Mouse (Mus musculus): ENCODE results near the gene Sned1.
"Not testable (repeated sequence)": the region's sequence is repeated elsewhere in the genome, so short reads cannot be mapped to it uniquely, and the experiment has no call there.

Sned1 gene

GRCm38 (mm10) chr1:93235576-93236544 lies at the start of gene Sned1:
Sned1 (plus strand) TSS chr1:93235841.
- DNase-seq (ENCODE audit: low spot score in 2 of 2): peak; percentile 65 to 77

GRCm38 (mm10) chr1:93190726-93191305 lies 44.8 kb upstream of the Sned1 start:
- no peak for DNase-seq (ENCODE audit: low spot score in 2 of 2)

GRCm38 (mm10) chr1:93194961-93195360 lies 40.7 kb upstream of the Sned1 start:
- DNase-seq (ENCODE audit: low spot score in 2 of 2): no peak

DNA sequence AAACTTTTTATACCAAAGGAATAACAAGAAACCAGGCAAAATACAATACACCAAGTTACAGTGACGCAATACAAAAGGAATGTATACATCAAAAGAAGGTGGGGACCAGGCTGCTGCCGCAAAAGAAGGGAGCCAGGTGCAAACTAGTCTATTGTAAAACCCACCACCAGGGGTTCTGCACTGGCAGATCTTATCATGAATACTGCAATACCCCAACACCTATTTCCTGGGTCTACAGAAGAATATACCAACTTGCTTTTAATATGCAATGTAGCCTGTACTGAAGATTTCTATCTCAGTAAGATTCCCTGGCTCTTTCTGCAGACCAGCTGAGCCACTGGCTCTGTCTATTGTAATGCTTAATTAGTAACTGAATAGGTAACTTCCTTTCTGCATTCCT lies 38.2 kb upstream of the Sned1 start:
- not testable (repeated sequence) for DNase-seq (ENCODE audit: low spot score in 2 of 2)

- DNase-seq (ENCODE audit: low spot score in 2 of 2): no peak
Measured at GRCm38 (mm10) chr1:93197916-93198315, 37.7 kb upstream of the Sned1 start.

- no peak for DNase-seq (ENCODE audit: low spot score in 2 of 2)
Measured at GRCm38 (mm10) chr1:93206277-93206970, 29.2 kb upstream of the Sned1 start.

DNA sequence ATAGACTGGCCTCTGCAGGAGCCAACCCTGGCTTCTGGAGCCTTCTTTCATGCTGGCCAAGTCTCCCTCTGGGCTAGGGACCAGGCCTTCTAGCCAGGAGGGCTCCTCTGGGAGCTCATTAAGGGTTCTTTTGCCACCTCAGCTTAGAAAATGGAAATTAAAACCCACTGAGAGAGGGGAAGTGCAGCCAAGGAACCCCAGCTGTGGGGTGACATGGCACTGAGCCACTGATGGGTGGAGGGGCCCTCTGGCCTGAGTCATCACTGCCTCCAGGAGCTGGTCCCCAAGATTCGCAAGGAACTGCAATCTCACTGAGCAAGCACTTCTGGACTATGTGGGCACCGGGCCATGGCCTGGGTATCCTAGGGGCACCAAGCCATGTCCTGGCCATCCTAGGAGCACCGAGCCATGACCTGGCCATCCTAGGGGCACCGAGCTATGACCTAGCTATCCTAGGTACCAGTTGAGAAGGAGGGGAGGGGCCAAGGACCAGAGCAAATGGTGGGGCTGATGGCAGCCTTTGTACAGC lies 28.0 kb upstream of the Sned1 start:
- peak in 1 of 2 experiments; percentile 25 for DNase-seq (ENCODE audit: low spot score in 2 of 2)

DNA sequence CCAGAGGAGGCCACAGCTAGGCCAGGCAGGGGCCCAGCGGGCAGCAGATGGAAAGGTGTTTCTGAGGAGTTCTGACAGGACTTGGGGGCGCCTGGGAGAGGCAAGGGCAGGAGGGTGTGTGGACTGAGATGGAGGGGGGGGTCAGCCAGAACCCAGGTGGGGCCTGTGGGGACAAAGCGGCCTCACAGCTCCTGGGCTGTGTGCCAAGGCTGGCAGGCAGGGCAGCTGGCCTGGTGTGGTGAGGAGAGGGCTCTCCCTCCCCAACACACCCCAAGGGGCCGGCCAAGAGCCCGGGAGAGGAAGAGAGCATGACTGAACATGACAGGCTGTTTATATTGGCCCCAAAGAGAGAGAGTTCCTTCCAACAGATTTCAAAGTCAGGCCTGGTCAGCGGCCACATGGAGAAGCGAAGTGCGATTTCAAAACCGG lies 25.4 kb upstream of the Sned1 start:
- peak; percentile 51 to 58 for DNase-seq (ENCODE audit: low spot score in 2 of 2)

DNA sequence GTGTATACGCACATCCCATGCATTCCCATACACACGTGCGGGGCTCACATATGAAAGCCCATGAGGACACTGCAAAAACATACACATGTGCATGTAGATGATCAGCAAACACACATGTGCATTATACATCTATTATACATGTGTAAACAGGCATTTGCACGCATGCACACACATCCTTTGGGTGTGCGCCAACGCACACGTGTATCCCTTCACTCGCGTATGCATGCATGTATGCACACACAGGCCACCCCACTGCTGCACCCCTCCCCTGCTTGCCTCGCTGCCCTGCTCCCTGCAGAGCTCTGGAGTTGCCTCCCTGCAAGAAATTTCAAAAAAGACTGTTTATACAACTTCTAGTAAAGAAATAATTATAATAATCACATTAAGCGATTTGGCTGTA lies 24.6 kb upstream of the Sned1 start:
- DNase-seq (ENCODE audit: low spot score in 2 of 2): no peak

DNA sequence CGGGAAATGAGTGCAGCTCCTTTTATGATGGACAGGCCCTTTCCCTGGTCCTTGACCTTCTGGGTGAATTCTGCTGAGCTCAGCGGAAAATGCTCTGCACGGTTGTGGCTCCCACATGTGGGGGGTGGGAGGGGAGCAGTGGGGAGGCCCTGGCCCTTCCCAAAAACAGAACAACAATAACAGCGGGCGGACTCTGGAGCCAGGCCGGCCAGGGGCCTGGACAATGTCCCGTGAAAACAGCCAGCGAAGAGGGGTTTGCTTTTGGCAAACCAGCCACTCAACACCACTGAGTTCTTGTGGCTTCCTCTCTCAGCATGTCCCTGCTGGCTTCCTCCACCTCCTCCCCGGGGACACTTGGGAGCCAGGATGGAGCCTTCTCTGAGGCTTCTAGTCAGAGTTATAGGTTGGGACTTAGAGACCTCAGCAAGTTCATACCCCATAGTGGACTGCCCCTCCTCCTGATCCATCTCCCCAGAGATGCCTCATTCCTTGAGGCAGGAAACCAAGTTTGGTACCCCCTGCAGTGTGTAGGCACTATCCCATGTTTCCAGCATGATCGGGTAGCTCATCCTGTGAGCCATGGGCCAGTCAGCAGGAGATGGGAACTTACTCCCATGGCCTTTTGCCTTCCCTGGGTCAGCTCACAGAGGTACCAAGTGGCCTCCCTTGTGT lies 24.0 kb upstream of the Sned1 start:
- DNase-seq (ENCODE audit: low spot score in 2 of 2): no peak

GRCm38 (mm10) chr1:93212441-93212840 lies 23.2 kb upstream of the Sned1 start:
- DNase-seq (ENCODE audit: low spot score in 2 of 2): no peak

- DNase-seq (ENCODE audit: low spot score in 2 of 2): no peak
Measured at GRCm38 (mm10) chr1:93214612-93215011, 21.0 kb upstream of the Sned1 start.

DNA sequence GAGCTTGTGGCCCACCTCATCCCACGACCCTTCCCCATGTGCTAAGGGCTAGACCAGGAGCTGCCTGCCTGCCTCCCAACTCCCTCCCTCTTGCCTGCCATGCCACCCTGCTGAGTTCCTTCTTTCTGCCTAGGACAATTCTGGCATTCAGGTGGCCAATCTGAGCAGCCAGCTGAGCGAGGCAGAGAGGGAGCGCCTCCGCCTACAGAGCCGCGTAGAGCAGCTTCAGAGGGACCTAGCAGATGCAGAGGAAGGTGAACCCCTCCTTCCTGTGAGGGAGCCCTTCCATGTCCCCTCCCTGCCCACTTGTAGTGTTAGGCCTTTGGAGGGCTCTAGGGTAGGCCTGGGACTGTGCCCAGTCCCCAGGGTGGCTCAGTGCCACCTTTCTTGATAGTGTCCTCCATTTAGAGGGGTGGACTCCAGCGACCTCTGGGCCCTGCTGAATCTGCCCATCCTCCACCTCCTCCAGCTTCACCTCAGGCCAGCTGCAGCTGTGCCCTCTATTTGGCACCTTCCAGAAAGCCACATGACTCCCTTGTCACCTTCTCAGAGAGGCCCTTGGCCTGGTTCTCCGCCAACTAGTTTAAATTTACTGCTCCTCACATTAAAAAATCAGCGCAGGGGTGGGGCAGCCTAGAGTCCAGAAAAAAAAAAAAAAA lies 18.7 kb upstream of the Sned1 start:
- no peak for DNase-seq (ENCODE audit: low spot score in 2 of 2)

DNA sequence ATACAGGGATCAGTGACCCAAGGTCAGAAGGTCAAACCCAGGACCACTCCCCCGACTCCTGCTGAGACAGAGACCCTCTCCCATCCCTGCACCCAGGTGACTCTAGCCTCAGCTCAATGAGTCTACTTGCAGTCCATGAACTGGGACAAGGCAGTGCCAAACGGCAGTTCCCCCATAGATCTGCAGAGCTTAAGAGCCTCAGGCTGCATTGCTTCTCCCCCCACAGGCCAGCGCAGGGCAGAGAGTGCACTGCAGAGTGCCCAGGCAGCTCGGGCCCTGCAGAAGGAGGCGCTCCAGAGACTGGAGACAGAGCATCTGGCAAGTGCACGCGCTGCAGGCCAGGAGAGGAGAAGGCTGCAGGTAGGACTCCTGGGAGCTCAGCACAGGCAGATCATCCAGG lies 18.1 kb upstream of the Sned1 start:
- no peak for DNase-seq (ENCODE audit: low spot score in 2 of 2)

DNA sequence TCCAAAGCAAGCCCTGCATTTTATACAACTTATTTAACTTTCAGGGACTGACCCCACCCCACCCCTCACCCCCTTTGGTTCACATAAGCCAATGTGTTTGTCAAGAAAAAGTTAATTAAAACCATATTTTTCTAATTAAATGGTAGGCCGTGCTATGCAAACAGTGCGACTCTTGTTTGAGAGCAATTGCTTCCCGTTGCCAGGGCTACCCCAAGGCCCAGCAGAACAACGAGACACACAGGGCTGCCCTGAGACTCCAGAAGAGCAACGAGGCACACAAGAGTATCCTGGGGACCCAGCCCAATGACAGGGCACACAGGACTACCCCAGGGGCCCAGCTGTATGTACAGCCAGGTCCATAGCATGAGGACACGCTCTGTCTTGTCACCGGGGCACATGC lies 14.9 kb upstream of the Sned1 start:
- DNase-seq (ENCODE audit: low spot score in 2 of 2): no peak

GRCm38 (mm10) chr1:93223972-93224371 lies 11.7 kb upstream of the Sned1 start:
- no peak for DNase-seq (ENCODE audit: low spot score in 2 of 2)

- DNase-seq (ENCODE audit: low spot score in 2 of 2): no peak
Measured at GRCm38 (mm10) chr1:93225226-93225625, 10.4 kb upstream of the Sned1 start.

GRCm38 (mm10) chr1:93225731-93226520 lies 9.7 kb upstream of the Sned1 start:
- DNase-seq (ENCODE audit: low spot score in 2 of 2): no peak

DNA sequence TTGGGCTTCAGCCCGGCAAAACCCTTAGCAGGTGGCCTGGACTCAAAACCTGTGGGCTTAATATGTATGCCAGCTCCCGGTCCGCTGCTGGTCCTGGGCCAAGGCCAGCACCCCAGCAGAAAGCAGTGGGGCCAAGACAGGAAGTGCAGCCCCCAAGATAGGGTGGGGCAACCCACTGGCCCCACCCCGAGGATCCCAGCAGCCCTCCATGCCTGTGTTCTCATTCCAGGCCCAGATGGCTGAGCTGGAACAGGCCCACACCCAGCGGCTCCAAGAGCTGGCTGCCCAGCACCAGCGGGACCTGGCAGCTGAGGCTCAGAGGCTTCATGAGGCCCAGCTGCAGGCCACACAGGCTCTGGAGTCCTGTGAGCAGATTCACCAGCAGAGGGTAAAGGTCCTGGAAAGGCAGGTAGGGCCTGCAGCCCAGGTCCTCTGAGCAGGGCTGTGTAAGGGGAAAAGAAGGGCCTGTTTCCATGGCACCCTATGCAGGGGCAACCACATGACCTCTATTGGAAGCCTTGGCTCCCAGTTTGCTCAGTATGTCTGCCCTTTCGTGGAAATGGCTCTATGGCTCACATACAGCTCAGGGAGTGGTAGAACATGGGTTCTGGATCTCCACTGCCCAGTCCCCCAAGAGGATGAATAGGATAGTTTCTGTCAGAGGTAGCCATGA lies 8.2 kb upstream of the Sned1 start:
- no peak for DNase-seq (ENCODE audit: low spot score in 2 of 2)

DNA sequence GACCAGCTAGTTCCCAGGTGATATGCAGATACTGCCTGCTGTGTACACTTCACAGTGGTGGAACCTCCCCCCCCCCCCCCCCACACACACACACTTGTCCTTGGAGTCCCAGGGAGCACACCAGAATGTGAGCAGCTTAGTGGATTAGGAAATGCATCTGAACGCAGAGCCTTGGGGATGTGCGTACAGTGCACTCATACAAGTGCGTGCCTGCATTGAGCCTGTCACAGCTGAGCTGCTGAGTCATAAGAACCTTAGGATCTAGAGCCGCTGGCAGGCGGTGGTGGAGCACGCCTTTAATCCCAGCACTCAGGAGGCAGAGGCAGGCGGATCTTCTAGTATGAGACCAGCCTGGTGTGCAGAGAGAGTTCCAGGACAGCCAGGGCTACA lies 7.7 kb upstream of the Sned1 start:
- no peak for DNase-seq (ENCODE audit: low spot score in 2 of 2)

Measured in frontal cortex, postnatal 10 days (tissue).